Mouse (Mus musculus) hindbrain, postnatal 0 days (tissue): ENCODE measurements around the gene Snx32. TPM values are rescaled to one million over a fixed set of nuclear protein-coding genes. Genes with fewer than 3 reads are reported as not detected.
A peak's percentile ranks its signal among the peaks of the same experiment; 100 is the strongest.

Experiments used
- ATAC-seq: fragments of 200-750 bp; cut with Nextera tagmentation; 2 replicates; pipeline ENCODE4 v1.8.0; 2017; ENCODE audit warnings: mild to moderate bottlenecking, moderate TSS enrichment, moderate library complexity
- DNase-seq: peaks from one replicate; pipeline ENCODE4 v3.0.0-alpha.2; 2015; ENCODE audit warnings: low spot score
- H3K27ac ChIP-seq: fragments of 300-500 bp; sonication (generic); 2 replicates; pipeline ENCODE4 v1.5.1; 2014; ENCODE audit warnings: mild to moderate bottlenecking
- H3K27me3 ChIP-seq: fragments of 300-500 bp; sonication (generic); 2 replicates; pipeline ENCODE4 v1.6.1; 2014; ENCODE audit warnings: low read length, mixed read lengths; ENCODE audit not compliant: insufficient read depth
- H3K36me3 ChIP-seq: fragments of 300-500 bp; sonication (generic); 2 replicates; pipeline ENCODE4 v1.6.1; 2014; ENCODE audit warnings: low read length, mixed read lengths; ENCODE audit not compliant: insufficient read depth
- H3K4me1 ChIP-seq: fragments of 300-500 bp; sonication (generic); 2 replicates; pipeline ENCODE4 v1.6.1; 2014; ENCODE audit warnings: antibody characterized with exemption, low read length, mixed read lengths; ENCODE audit not compliant: insufficient read depth
- H3K4me2 ChIP-seq: fragments of 300-500 bp; sonication (generic); 2 replicates; pipeline ENCODE4 v1.6.1; 2014; ENCODE audit warnings: low read depth, mild to moderate bottlenecking, low read length, moderate library complexity, mixed read lengths
- H3K4me3 ChIP-seq: fragments of 300-500 bp; sonication (generic); 2 replicates; pipeline ENCODE4 v1.5.1; 2014; ENCODE audit warnings: low read length
- H3K9ac ChIP-seq: fragments of 300-500 bp; sonication (generic); replicated peaks from 2 replicates; pipeline ENCODE4 v1.6.1; 2014; ENCODE audit warnings: mild to moderate bottlenecking, low read length, moderate library complexity, mixed read lengths
- H3K9me3 ChIP-seq: fragments of 300-500 bp; sonication (generic); 2 replicates; pipeline ENCODE4 v1.6.1; 2016; ENCODE audit warnings: low read length, mixed read lengths
- CTCF ChIP-seq: IDR thresholded peaks from 2 replicates; pipeline ENCODE4 v1.5.1; 2016; ENCODE audit warnings: antibody characterized with exemption, control low read depth, low read depth
- WGBS: fragments of 180-500 bp; shearing (Covaris S2); extraction: QIAGEN DNeasy Blood & Tissue Kit; methylation state at CpG from one replicate; pipeline ENCODE4 v1.1.7; 2014; 5-methylcytosine and 5-hydroxymethylcytosine counted together
- polyA plus RNA-seq: library from polyadenylated mRNA; unstranded; fragments of >200 nt; fragmentation: Nextera tagmentation; extraction: Ambion mirVana; gene quantifications from 2 replicates; pipeline ENCODE4 v1.2.1, GENCODE M21; 2015
- total RNA-seq: library from RNA; depleted of rRNA; stranded (reverse); fragments of >200 nt; gene quantifications from 2 replicates; pipeline ENCODE4 v1.2.3, GENCODE M21; 2014

Gene Snx32
- total and polyA plus RNA-seq, 2 experiments from 2014 or later: 75.0 to 78.0 TPM

- Histone ChIP-seq H3K4me2 (peak overlapping the region; percentile 97), H3K9me3 (no peaks in the 10 kb centered on the region), H3K36me3 (no peaks in the 10 kb centered on the region; the same call in 1 of the 2 replicates), H3K27ac (peak overlapping the region; percentile 72), H3K4me3 (peak overlapping the region; percentile 57), H3K27me3 (no peaks in the 10 kb centered on the region), H3K4me1 (peaks cover 7% of the 10 kb centered on the region), H3K9ac (peak overlapping the region; percentile 78)
- WGBS: 10% methylated on average over 12 of the region's 13 CpGs
- TF ChIP-seq CTCF: no peak
- DNase-seq (no peak), ATAC-seq (peak; percentile 33; the same call in 1 of the 2 replicates)
These were observed 35.1 kb downstream of the Snx32 start for GRCm38 (mm10) chr19:5475069-5475714.

DNA sequence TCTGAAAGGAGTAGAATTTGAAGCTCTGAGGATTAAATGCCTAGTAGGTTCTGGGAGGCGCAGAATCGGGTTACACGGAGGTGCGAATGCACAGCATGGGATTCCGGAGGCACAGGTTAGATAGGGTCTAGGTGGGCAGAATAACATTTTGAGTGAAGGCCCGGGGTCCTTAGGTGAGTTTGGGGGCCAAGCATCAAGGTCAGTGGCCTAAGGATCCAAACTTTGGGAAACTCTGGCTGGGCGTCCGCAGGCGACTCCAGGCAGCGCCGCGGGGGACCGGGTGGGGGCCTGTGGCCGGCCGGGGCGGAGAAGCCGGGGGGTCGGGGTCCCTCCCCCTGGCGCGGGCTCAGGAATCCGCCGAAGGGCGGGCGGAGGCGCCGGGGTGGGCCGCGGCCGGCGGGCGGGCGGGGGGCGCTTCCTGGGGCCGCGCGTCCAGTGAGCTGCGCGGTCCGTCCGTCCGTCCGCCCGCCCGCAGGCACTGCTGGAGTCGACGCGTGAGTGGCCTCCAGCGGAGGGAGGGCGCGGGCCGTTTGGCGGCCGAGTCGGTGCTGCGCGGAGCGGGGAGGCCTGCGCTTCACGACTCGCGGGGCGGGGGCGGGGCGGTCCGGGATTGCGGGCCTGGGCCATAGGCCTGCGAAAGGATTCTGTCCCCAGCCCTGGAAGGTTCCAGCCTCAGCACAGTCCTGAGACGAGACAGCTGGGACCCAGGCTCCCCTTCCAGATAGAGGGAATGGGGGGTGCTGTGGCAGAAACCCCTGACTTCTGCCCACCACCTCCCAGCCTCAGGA, 35.9 kb downstream of the Snx32 start:
- Histone ChIP-seq H3K27me3 (no peaks in the 10 kb centered on the region), H3K4me2 (peak overlapping the region; percentile 97), H3K27ac (peak overlapping the region; percentile 72), H3K9me3 (no peaks in the 10 kb centered on the region), H3K36me3 (no peaks in the 10 kb centered on the region; the same call in 1 of the 2 replicates), H3K9ac (peak overlapping the region; percentile 78), H3K4me3 (peak overlapping the region; percentile 57), H3K4me1 (peaks cover 7% of the 10 kb centered on the region)
- DNase-seq (peak; percentile 63), ATAC-seq (peak; percentile 76)
- 1% methylated on average over 65 of the region's 68 CpGs for WGBS
- no peak for TF ChIP-seq CTCF

- TF ChIP-seq CTCF: no peak
- WGBS: 2% methylated on average over 22 of the region's 22 CpGs
- Histone ChIP-seq H3K27ac (peak within 1 kb of the TSS; percentile 72), H3K4me3 (peak within 1 kb of the TSS; percentile 57), H3K9me3 (no peaks in the 10 kb centered on the region), H3K9ac (peak within 1 kb of the TSS; percentile 78), H3K4me2 (peak within 1 kb of the TSS; percentile 97), H3K27me3 (no peaks in the 10 kb centered on the region), H3K4me1 (peaks cover 7% of the 10 kb centered on the region), H3K36me3 (no peaks in the 10 kb centered on the region; the same call in 1 of the 2 replicates)
- ATAC-seq: peak; percentile 76
- DNase-seq: peak; percentile 81
These were observed 36.6 kb downstream of the Snx32 start, which contains the start of gene Efemp2 for GRCm38 (mm10) chr19:5473720-5474119. Gene Efemp2, plus strand, starts transcription at chr19:5473954.

DNA sequence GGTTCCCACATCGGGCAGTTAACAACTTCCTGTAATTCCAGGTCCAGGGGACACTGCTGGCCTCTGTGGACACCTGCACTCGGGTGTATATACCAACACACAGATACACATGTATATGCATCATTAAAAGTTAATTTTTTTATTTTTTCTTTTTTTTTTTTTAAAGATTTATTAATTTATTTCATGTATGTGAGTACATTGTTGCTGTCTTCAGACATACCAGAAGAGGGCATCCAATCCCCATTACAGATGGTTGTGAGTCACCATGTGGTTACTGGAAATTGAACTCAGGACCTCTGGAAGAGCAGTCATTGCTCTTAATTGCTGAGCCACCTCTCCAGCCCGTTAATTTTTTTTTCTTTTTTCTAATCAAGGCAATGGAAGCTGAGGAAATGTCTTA, 37.5 kb downstream of the Snx32 start:
- peak; percentile 33 for TF ChIP-seq CTCF
- no peaks in the 10 kb centered on the region for H3K9me3 ChIP-seq
- no peak overlapping the region for H3K4me3 ChIP-seq
- DNase-seq: no peak
- H3K4me2 ChIP-seq: no peak overlapping the region
- no peak overlapping the region for H3K27ac ChIP-seq
- 82% methylated on average over 3 of the region's 3 CpGs for WGBS
- no peaks in the 10 kb centered on the region for H3K27me3 ChIP-seq
- no peak overlapping the region for H3K9ac ChIP-seq
- H3K4me1 ChIP-seq: peaks cover 7% of the 10 kb centered on the region
- no peak for ATAC-seq
- no peaks in the 10 kb centered on the region for H3K36me3 ChIP-seq

DNA sequence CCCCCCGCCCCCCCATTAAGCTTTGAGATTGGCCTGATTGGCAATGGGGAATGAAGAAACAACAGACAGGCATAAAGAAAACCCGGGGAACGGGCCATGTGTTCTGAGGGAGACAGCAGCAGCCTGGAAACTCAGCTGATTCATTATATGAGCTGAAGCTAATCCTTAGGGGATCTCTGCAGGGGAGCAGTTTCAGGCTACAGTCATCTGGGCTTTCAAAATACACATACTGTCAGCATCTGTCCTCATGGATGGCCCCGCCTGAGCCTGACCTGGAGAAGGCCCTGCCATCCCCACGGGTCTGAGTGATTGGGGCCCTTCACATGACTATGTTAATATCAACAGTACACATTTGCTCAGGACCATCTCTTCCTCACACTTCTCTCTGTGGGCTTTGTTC, 38.5 kb downstream of the Snx32 start:
- no peak overlapping the region for H3K4me2 ChIP-seq
- no peak for TF ChIP-seq CTCF
- no peak overlapping the region for H3K4me3 ChIP-seq
- H3K27ac ChIP-seq: no peak overlapping the region
- no peaks in the 10 kb centered on the region for H3K9me3 ChIP-seq
- peaks cover 7% of the 10 kb centered on the region for H3K4me1 ChIP-seq
- DNase-seq (no peak), ATAC-seq (no peak)
- whole genome bisulfite sequencing: 33% methylated on average over 5 of the region's 5 CpGs
- peaks cover 9% of the 10 kb centered on the region; the same call in 1 of the 2 replicates for H3K36me3 ChIP-seq
- H3K27me3 ChIP-seq: no peaks in the 10 kb centered on the region
- no peak overlapping the region for H3K9ac ChIP-seq

GRCm38 (mm10) chr19:5468374-5468773, 42.0 kb downstream of the Snx32 start, which contains the start of gene Ctsw:
Gene Ctsw, minus strand, starts transcription at chr19:5468507.
- TF ChIP-seq CTCF: no peak
- H3K27me3 ChIP-seq: no peaks in the 10 kb centered on the region
- peaks cover 27% of the 10 kb centered on the region for H3K36me3 ChIP-seq
- no peak within 1 kb of the TSS for H3K27ac ChIP-seq
- H3K4me2 ChIP-seq: no peak within 1 kb of the TSS
- no peak within 1 kb of the TSS for H3K4me3 ChIP-seq
- no peak for DNase-seq
- no peaks in the 10 kb centered on the region for H3K9me3 ChIP-seq
- WGBS: 57% methylated on average over 5 of the region's 5 CpGs
- no peak for ATAC-seq
- no peak within 1 kb of the TSS for H3K9ac ChIP-seq
- H3K4me1 ChIP-seq: no peaks in the 10 kb centered on the region
